Mouse (Mus musculus): Measurements from ENCODE around the gene Snrpd3.
"Not testable (repeated sequence)": the region's sequence is repeated elsewhere in the genome, so short reads cannot be mapped to it uniquely, and the experiment has no call there.

Snrpd3 gene

GRCm38 (mm10) chr10:75517073-75517757 is at the start of gene Snrpd3:
Gene Snrpd3 (plus strand): TSS chr10:75517551.
- DNase-seq (ENCODE audit: low read depth, low spot score) = peak; percentile 91

GRCm38 (mm10) chr10:75473411-75473810 is 43.9 kb upstream of the Snrpd3 start:
- DNase-seq (ENCODE audit: low read depth, low spot score) = peak; percentile 3

DNA sequence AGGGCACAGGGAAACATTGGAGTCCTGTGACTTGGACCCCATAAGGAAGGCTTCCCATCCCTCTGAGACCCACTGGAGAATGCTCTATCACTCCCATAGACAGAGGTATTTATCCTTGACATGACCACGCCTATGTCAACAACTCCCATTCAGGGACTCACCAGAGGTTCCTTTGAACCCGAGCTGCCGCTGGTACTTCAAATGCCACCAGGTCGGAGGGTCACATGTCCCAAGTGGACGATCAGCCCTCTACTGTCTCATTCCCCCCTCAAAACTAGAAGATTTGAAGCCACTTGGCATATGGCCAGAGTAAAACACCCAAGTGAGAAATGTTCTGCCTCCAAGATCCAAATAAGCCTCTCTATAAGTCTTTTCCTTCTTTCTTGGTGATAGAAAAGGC is 42.8 kb upstream of the Snrpd3 start:
- no peak for DNase-seq (ENCODE audit: low read depth, low spot score)

DNA sequence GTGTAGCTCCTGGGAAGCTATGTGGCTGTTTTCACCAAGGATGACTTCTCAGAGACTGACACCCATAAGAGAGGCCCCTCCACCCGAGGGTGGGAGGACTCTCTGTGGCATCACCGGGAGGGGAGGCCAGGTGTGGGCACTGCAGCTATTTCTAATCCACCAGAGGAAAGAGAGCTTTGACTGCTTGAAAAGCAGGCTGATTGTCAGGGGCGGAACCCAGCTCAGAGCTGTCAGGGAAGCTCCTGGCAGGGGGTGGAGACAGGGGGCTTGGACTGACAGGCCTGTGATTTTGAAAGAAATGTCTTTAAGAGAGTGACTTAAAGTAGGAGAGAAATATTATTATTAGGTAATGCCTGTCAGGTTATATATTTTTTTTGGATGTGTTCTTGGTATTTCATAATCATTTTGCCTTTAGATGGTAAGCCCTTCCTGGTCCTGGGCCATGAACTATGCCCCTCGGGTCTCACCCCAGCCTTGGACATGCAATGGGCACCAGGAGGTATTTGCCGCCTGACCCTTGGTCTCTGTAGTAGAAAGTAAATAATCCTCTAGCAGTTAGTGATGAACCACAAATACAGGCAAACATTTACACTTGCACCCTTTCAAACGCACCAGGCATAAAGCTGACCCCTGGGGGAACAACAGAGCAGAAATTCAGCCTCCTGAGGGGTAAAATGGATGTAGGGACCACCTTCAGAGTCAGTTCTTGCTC is 42.1 kb upstream of the Snrpd3 start:
- DNase-seq (ENCODE audit: low read depth, low spot score) = not testable (repeated sequence)

DNA sequence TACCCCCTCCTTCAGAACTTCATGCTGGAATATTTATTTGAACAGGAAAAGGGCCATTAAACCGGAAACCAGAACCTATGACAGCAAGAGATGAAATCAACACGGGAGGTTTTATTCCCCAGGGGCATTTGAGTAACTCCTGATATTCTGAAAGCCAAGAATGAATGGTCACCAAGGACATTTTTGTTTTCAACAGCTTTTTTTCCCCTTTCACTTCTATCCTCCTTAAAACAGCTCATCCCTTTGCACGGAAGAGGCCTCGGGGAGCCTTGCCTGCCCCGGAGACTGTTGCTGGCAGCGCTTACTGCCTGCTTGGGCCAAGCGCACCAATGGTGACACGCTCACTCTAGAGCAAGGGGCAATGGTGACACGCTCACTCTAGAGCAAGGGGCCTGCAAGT is 40.3 kb upstream of the Snrpd3 start:
- no peak for DNase-seq (ENCODE audit: low read depth, low spot score)

DNA sequence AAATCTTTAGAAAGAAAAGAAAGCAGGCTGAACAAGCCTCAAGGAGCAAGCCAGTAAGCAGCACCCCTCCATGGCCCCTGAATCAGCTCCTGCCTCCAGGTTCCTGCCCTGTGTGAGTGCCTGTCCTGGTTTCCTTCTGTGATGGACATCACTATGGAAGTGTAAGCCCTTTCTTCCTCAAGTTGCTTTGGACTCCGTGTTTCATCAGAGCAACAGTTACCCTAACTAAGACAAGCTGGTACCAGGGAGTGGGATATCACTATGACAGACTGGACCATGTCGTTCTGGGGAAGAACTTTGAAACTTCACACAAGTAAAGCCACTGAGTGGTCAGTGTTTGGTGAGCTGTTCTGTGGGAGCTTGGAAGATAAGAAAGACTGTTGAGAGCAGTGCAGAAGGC is 37.4 kb upstream of the Snrpd3 start:
- DNase-seq (ENCODE audit: low read depth, low spot score) = no peak

DNA sequence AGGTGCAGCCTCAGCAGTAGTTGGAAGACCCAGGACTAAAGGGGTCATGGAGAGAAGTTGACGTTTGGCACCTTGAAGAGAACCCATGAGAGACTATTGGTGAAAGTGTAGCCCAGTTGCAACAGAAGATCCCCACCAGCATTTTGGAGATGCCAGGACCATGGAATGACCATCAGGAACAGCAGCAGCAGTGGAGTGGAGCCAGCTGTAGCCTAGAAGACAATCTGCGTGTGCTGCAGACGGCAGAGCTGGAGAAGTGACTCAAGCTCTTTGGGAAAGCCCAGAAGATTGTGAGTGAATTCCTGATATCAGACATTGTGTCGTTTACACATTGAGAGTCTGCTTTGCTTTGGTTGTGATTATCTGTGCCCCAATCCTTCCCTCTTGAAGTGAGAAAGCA is 35.6 kb upstream of the Snrpd3 start:
- DNase-seq (ENCODE audit: low read depth, low spot score) = no peak

DNA sequence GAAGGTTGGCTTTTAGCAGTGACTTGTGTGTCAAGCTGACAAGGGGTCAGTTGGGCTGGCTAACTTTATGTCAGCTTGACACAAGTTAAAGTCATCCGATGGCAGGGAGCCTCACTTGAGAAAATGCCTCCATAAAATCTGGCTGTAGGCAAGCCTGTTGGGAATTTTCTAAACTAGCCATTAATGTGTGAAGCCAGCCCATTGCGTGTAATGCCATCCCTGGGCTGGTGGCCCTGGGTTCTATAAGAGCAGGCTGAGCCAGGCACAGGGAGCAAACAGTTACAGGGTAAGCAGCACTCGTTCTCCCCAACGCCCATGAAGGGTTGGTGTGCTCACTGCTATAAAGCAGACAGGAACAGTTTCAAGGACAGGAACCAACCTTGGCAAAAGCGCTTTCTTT is 35.1 kb upstream of the Snrpd3 start:
- no peak for DNase-seq (ENCODE audit: low read depth, low spot score)

- DNase-seq (ENCODE audit: low read depth, low spot score) = no peak
Observed at GRCm38 (mm10) chr10:75482919-75483483, 34.4 kb upstream of the Snrpd3 start.

DNA sequence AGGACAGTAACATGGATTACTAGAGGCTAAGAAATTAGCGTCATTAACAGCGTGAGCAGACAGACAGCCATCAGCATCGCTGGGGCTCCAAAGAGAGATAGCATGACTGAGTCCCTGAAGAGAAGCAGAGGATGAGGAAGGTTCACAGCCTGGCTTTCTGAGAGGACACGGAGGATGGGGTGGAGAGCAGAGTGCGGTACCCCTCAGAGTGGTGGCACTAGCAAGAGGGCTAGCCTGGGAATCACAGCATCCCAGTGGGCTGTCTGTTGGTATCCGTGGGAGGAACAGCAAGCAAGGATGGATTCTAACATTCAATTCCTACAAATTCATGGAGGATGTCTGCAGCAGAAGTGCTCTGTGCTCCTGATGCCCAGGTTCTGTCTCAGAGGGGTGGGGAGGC is 33.3 kb upstream of the Snrpd3 start:
- no peak for DNase-seq (ENCODE audit: low read depth, low spot score)

- no peak for DNase-seq (ENCODE audit: low read depth, low spot score)
Observed at GRCm38 (mm10) chr10:75484767-75485166, 32.6 kb upstream of the Snrpd3 start.

- peak; percentile 38 for DNase-seq (ENCODE audit: low read depth, low spot score)
Observed at GRCm38 (mm10) chr10:75486086-75486979, 31.0 kb upstream of the Snrpd3 start.

DNA sequence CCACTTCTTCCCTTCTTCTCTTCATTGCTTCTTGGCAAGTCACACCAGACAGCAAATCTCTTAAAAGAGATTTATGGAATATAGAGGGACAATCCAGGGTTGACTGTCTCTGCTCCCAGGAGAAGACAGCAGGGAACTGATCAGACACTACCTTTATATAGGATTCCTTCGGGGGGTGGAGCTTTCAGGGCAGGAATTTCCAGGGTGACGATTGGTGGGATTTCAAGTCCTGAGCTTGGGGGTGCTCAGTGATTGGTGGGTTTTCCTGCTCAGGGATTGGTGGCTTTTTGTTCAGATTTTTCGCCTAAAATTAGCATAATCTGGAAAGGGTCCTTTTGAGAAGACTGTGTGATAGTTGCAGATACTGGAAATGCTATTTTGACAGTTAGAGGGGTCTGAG is 30.2 kb upstream of the Snrpd3 start:
- DNase-seq (ENCODE audit: low read depth, low spot score) = no peak

DNA sequence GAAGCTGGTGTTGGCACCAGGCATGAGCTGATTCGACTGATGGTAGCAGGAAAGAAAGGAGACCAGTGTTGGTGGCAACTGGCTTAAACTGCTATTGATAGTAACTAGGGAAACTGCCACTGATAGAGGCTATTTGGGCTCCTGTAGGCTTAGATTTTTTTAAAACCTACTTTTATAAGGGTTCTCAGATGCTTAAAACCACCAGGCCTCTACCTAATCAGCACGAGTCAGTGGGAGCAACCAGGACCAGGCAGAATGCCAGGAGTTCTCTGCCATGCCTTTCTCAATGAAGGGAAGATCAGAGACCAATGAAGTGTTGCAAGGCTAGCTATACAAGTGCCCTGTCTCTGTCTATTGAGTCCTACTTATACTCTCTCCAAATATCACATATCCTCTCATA is 27.8 kb upstream of the Snrpd3 start:
- DNase-seq (ENCODE audit: low read depth, low spot score) = no peak

DNA sequence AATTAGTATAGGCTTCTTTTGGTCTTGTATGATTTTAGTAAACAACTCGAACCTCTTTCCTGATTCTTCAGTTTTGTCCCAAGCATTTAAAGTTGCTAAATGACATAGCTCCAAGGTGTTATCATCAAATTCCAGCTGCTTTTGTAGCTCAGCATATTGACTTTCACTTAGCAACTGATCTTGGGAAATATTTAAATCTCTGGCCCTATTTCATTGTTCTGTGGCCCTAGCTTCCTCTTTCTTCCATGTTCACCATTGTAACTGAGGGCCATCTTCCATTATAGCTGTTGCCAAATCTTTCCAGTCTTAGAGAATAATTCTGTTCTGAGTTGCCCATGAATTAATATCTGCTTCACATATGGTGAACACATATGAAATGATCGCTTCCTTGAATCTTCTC is 26.6 kb upstream of the Snrpd3 start:
- DNase-seq (ENCODE audit: low read depth, low spot score) = no peak

- DNase-seq (ENCODE audit: low read depth, low spot score) = no peak
Observed at GRCm38 (mm10) chr10:75491234-75491935, 26.0 kb upstream of the Snrpd3 start.

DNA sequence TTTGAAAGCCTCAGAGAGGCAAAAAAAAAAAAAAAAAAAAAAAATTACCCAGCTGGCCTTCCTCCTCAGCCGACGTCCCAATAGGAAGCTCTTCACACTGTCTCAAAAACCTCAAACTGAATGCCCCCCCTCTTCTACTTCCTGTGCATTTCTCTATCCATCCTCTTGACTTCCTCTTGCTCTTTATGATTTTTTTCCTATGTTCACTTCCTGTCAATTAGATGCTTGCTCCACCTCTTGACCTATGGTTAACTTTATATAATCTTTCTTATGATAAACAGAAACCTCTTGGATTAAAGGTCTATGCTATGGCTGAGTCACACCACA is 25.5 kb upstream of the Snrpd3 start:
- no peak for DNase-seq (ENCODE audit: low read depth, low spot score)

DNA sequence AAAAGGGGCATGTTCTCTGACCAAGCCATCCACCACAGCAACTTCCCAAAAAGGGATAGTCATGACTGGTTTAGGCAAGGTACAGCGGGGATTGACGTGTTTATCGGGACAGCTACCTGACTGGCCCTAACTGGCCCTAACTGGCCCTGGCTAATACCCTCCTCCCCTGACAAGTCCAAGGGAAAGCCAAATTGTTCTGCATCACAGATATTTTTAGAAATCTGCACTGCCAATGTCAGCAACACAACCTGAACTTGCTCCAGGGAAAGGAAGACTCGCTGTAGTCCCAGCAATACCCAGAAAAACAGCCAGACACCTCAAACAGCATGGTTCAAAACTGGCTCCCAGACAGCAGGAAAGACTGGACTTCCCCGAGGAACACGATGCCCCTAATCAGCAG is 22.0 kb upstream of the Snrpd3 start:
- no peak for DNase-seq (ENCODE audit: low read depth, low spot score)

- no peak for DNase-seq (ENCODE audit: low read depth, low spot score)
Observed at GRCm38 (mm10) chr10:75495921-75496320, 21.4 kb upstream of the Snrpd3 start.

DNA sequence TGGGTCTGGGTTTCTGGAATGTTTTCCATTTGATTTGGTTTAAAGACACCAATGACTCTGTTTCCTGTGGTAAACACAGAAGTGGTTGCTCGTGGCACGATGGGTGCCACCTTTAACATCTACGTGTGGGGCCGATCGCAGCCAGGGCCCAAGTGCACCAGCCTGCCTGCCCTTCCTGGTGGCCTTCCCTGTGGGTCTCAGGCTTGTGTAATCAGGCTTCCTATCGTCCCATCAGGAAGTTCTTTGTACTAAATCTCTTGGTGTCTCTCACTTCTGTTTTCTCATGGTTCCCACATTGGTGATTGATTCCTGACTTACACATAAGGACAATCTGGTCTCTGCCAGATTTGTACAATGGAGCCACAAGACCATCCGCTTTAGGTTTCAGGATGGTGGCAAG is 18.1 kb upstream of the Snrpd3 start:
- not testable (repeated sequence) for DNase-seq (ENCODE audit: low read depth, low spot score)

DNA sequence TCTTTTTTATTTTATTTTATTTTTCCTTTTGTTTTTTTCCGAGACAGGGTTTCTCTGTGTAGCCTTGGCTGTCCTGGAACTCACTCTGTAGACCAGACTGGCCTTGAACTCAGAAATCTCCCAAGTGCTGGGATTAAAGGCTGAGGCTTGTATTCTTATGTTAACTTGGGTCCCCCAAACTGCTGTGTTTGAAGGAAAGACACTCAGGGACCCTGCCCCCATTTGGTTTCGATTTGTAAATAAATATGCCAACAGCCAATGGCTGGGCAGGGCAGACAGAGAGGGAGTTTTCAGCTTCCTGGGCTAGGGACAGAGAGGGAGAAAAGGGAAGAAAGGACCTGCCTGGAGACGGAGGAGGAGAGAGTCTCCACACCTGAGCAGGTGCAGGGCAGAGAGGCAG is 17.6 kb upstream of the Snrpd3 start:
- DNase-seq (ENCODE audit: low read depth, low spot score) = peak; percentile 14

DNA sequence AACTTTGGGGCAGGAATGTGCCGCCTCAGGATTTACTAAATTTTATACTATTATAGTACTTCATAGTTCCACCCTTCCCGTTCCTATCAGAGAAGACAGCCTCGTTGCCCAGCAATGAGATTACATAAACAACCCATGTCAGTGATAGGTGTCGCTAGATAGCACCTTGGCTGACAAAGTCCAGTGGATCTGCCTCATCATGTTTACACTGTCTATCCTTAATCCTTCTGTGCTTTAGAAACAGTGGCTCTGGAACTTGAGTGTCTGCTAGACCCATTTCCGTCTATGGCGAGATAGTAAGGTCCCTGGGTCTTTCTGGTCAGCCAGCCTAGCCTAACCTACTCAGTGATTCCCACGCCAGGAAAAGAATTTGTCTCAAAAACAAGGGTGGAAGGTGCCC is 17.0 kb upstream of the Snrpd3 start:
- no peak for DNase-seq (ENCODE audit: low read depth, low spot score)

Data from WW6 (cell line).